Mouse (Mus musculus) limb, embryonic 12.5 days (tissue): ENCODE results near the gene 4930404H24Rik. TPM values are rescaled to one million over a fixed set of nuclear protein-coding genes. Genes with fewer than 3 reads are reported as not detected.

Experiments used
- ATAC-seq: fragments of 200-750 bp; cut with Nextera tagmentation; 2 replicates; pipeline ENCODE4 v1.8.0; 2017; ENCODE audit warnings: low read depth, moderate TSS enrichment; ENCODE audit not compliant: insufficient number of reproducible peaks, insufficient read depth, low FRiP score, low TSS enrichment
- H3K27ac ChIP-seq: fragments of 300-500 bp; sonication (generic); 2 replicates; pipeline ENCODE4 v1.5.1; 2016; ENCODE audit warnings: mild to moderate bottlenecking, moderate library complexity
- H3K27me3 ChIP-seq: fragments of 300-500 bp; sonication (generic); 2 replicates; pipeline ENCODE4 v1.6.1; 2016; ENCODE audit warnings: mild to moderate bottlenecking, moderate library complexity
- H3K36me3 ChIP-seq: fragments of 300-500 bp; sonication (generic); 2 replicates; pipeline ENCODE4 v1.6.1; 2016; ENCODE audit warnings: mild to moderate bottlenecking, moderate library complexity
- H3K4me1 ChIP-seq: fragments of 300-500 bp; sonication (generic); replicated peaks from 2 replicates; pipeline ENCODE4 v1.6.1; 2016
- H3K4me2 ChIP-seq: fragments of 300-500 bp; sonication (generic); 2 replicates; pipeline ENCODE4 v1.6.1; 2016; ENCODE audit warnings: mild to moderate bottlenecking, moderate library complexity
- H3K4me3 ChIP-seq: fragments of 300-500 bp; sonication (generic); replicated peaks from 2 replicates; pipeline ENCODE4 v1.5.1; 2016; ENCODE audit warnings: mild to moderate bottlenecking
- H3K9ac ChIP-seq: fragments of 300-500 bp; sonication (generic); replicated peaks from 2 replicates; pipeline ENCODE4 v1.6.1; 2016; ENCODE audit warnings: mild to moderate bottlenecking, moderate library complexity
- H3K9me3 ChIP-seq: fragments of 300-500 bp; sonication (generic); 2 replicates; pipeline ENCODE4 v1.6.1; 2016; ENCODE audit warnings: mild to moderate bottlenecking, moderate library complexity
- WGBS: fragments of 180-500 bp; shearing (Covaris S2); methylation state at CpG from one replicate; pipeline ENCODE4 v1.1.7; 2016; 5-methylcytosine and 5-hydroxymethylcytosine counted together
- polyA plus RNA-seq: library from polyadenylated mRNA; unstranded; fragments of >200 nt; fragmentation: Nextera tagmentation; extraction: Ambion mirVana; gene quantifications from 2 replicates; pipeline ENCODE4 v1.2.1, GENCODE M21; 2016

4930404H24Rik gene
- polyA plus RNA-seq, result not detected in 2 replicates

- Histone ChIP-seq H3K36me3 (no peaks in the 10 kb centered on the region), H3K27me3 (peaks cover 60% of the 10 kb centered on the region)
- ATAC-seq, result peak; percentile 57
Measured at GRCm38 (mm10) chr2:153492573-153493392, at the start of gene 4930404H24Rik. Gene 4930404H24Rik, plus strand, starts transcription at chr2:153492790.

GRCm38 (mm10) chr2:153443434-153444240 lies 49.0 kb upstream of the 4930404H24Rik start:
- Histone ChIP-seq H3K4me2 (peak overlapping the region; percentile 91), H3K27me3 (no peaks in the 10 kb centered on the region), H3K27ac (peak overlapping the region; percentile 96), H3K4me1 (peaks cover 37% of the 10 kb centered on the region), H3K9ac (peak overlapping the region; percentile 87), H3K36me3 (no peaks in the 10 kb centered on the region), H3K9me3 (no peaks in the 10 kb centered on the region), H3K4me3 (peak overlapping the region; percentile 89)
- ATAC-seq, result peak; percentile 38; the same call in 1 of the 2 replicates
- 2% methylated on average over 52 of the region's 59 CpGs for WGBS

More at GRCm38 (mm10) chr2:153492573-153493392, at the start of gene 4930404H24Rik:
- H3K27ac ChIP-seq, result no peak within 1 kb of the TSS
- 1% methylated on average over 73 of the region's 83 CpGs for WGBS
- H3K4me1 ChIP-seq, result peaks cover 46% of the 10 kb centered on the region
- peak within 1 kb of the TSS; percentile 63 for H3K4me3 ChIP-seq
- H3K9ac ChIP-seq, result peak within 1 kb of the TSS; percentile 62
- no peaks in the 10 kb centered on the region for H3K9me3 ChIP-seq
- H3K4me2 ChIP-seq, result peak within 1 kb of the TSS; percentile 100

GRCm38 (mm10) chr2:153444254-153445136 lies 48.1 kb upstream of the 4930404H24Rik start:
- peaks cover 37% of the 10 kb centered on the region for H3K4me1 ChIP-seq

GRCm38 (mm10) chr2:153445137-153446016 lies 47.2 kb upstream of the 4930404H24Rik start:
- H3K27ac ChIP-seq, result peak overlapping the region; percentile 96
- H3K4me3 ChIP-seq, result peak overlapping the region; percentile 89
- peak overlapping the region; percentile 91 for H3K4me2 ChIP-seq
- under 1% methylated on average over 59 of the region's 59 CpGs for WGBS
- H3K27me3 ChIP-seq, result no peaks in the 10 kb centered on the region
- peak; percentile 50 for ATAC-seq
- peaks cover 35% of the 10 kb centered on the region for H3K4me1 ChIP-seq
- peak overlapping the region; percentile 87 for H3K9ac ChIP-seq
- H3K9me3 ChIP-seq, result no peaks in the 10 kb centered on the region
- no peaks in the 10 kb centered on the region for H3K36me3 ChIP-seq

More at GRCm38 (mm10) chr2:153444254-153445136, 48.1 kb upstream of the 4930404H24Rik start:
- H3K27me3 ChIP-seq, result no peaks in the 10 kb centered on the region
- 2% methylated on average over 56 of the region's 64 CpGs for WGBS
- peak overlapping the region; percentile 87 for H3K9ac ChIP-seq
- no peaks in the 10 kb centered on the region for H3K9me3 ChIP-seq
- ATAC-seq, result peak; percentile 45
- H3K27ac ChIP-seq, result peak overlapping the region; percentile 96
- H3K36me3 ChIP-seq, result no peaks in the 10 kb centered on the region
- peak overlapping the region; percentile 89 for H3K4me3 ChIP-seq
- peak overlapping the region; percentile 91 for H3K4me2 ChIP-seq

GRCm38 (mm10) chr2:153446017-153446408 lies 46.6 kb upstream of the 4930404H24Rik start:
- H3K4me3 ChIP-seq, result peak overlapping the region; percentile 89
- peak overlapping the region; percentile 87 for H3K9ac ChIP-seq
- ATAC-seq, result no peak
- H3K27me3 ChIP-seq, result no peaks in the 10 kb centered on the region
- peak overlapping the region; percentile 96 for H3K27ac ChIP-seq
- no peaks in the 10 kb centered on the region for H3K36me3 ChIP-seq
- peaks cover 31% of the 10 kb centered on the region for H3K4me1 ChIP-seq
- under 1% methylated on average over 8 of the region's 8 CpGs for WGBS
- H3K4me2 ChIP-seq, result peak overlapping the region; percentile 91
- H3K9me3 ChIP-seq, result no peaks in the 10 kb centered on the region

- Histone ChIP-seq H3K4me1 (peaks cover 27% of the 10 kb centered on the region), H3K27ac (no peak overlapping the region), H3K9ac (no peak overlapping the region), H3K4me2 (peak overlapping the region; percentile 91; the same call in 1 of the 2 replicates), H3K9me3 (no peaks in the 10 kb centered on the region), H3K27me3 (no peaks in the 10 kb centered on the region), H3K36me3 (no peaks in the 10 kb centered on the region), H3K4me3 (no peak overlapping the region)
- no peak for ATAC-seq
- WGBS, result 5% methylated on average over 4 of the region's 4 CpGs
Measured at GRCm38 (mm10) chr2:153446476-153446875, 46.1 kb upstream of the 4930404H24Rik start.

GRCm38 (mm10) chr2:153447719-153448118 lies 44.9 kb upstream of the 4930404H24Rik start:
- 89% methylated on average over 3 of the region's 3 CpGs for WGBS
- no peak for ATAC-seq

GRCm38 (mm10) chr2:153448519-153448918 lies 44.1 kb upstream of the 4930404H24Rik start:
- Histone ChIP-seq H3K4me2 (no peak overlapping the region), H3K27me3 (no peaks in the 10 kb centered on the region), H3K9ac (no peak overlapping the region), H3K36me3 (no peaks in the 10 kb centered on the region), H3K27ac (no peak overlapping the region), H3K9me3 (no peaks in the 10 kb centered on the region), H3K4me3 (no peak overlapping the region), H3K4me1 (peaks cover 8% of the 10 kb centered on the region; the same call in 1 of the 2 replicates)
- 82% methylated on average over 6 of the region's 6 CpGs for WGBS
- ATAC-seq, result no peak

More at GRCm38 (mm10) chr2:153447719-153448118, 44.9 kb upstream of the 4930404H24Rik start:
- H3K27ac ChIP-seq, result no peak overlapping the region
- H3K9ac ChIP-seq, result no peak overlapping the region
- no peaks in the 10 kb centered on the region for H3K27me3 ChIP-seq
- no peaks in the 10 kb centered on the region for H3K9me3 ChIP-seq
- H3K4me1 ChIP-seq, result peaks cover 14% of the 10 kb centered on the region
- H3K4me3 ChIP-seq, result no peak overlapping the region
- no peaks in the 10 kb centered on the region for H3K36me3 ChIP-seq
- H3K4me2 ChIP-seq, result no peak overlapping the region

- Histone ChIP-seq H3K9ac (0 out of 2 replicates have a peak overlapping the region, but pooled peaks have one; percentile 12), H3K4me2 (no peak overlapping the region), H3K36me3 (no peaks in the 10 kb centered on the region), H3K27me3 (no peaks in the 10 kb centered on the region), H3K27ac (no peak overlapping the region), H3K9me3 (no peaks in the 10 kb centered on the region), H3K4me3 (no peak overlapping the region), H3K4me1 (peaks cover 31% of the 10 kb centered on the region)
- 67% methylated on average over 12 of the region's 12 CpGs for WGBS
- no peak for ATAC-seq
Measured at GRCm38 (mm10) chr2:153453961-153454759, 38.4 kb upstream of the 4930404H24Rik start.
